Mouse (Mus musculus): Measurements from ENCODE around the gene Hint2. TPM values are rescaled to one million over a fixed set of nuclear protein-coding genes. Genes with fewer than 3 reads are reported as not detected.

Gene Hint2
- total RNA-seq, 2 experiments from 2014 or later, result 31.3 to 36.7 TPM

- DNase-seq (ENCODE audit: low spot score in 2 of 2), result peak in 1 of 2 experiments; percentile 31
These were observed 469 bp downstream of the Hint2 start for GRCm38 (mm10) chr4:43655656-43656338.

GRCm38 (mm10) chr4:43653161-43654015, 2.9 kb downstream of the Hint2 start, which contains the start of gene Spag8:
Spag8 (minus strand) TSS chr4:43653594.
- DNase-seq (ENCODE audit: low spot score in 2 of 2), result peak in 1 of 2 experiments; percentile 43

- DNase-seq (ENCODE audit: low spot score in 2 of 2), result no peak
These were observed 3.5 kb downstream of the Hint2 start for GRCm38 (mm10) chr4:43652726-43653125.

GRCm38 (mm10) chr4:43649783-43650182, 6.5 kb downstream of the Hint2 start:
- no peak for DNase-seq (ENCODE audit: low spot score in 2 of 2)

- DNase-seq (ENCODE audit: low spot score in 2 of 2), result no peak
These were observed 15.8 kb downstream of the Hint2 start for GRCm38 (mm10) chr4:43640491-43640890.

GRCm38 (mm10) chr4:43640076-43640475, 16.2 kb downstream of the Hint2 start:
- no peak for DNase-seq (ENCODE audit: low spot score in 2 of 2)

GRCm38 (mm10) chr4:43636751-43637150, 19.5 kb downstream of the Hint2 start:
- DNase-seq (ENCODE audit: low spot score in 2 of 2), result no peak

GRCm38 (mm10) chr4:43634621-43635374, 21.5 kb downstream of the Hint2 start:
- DNase-seq (ENCODE audit: low spot score in 2 of 2), result no peak

- no peak for DNase-seq (ENCODE audit: low spot score in 2 of 2)
These were observed 22.5 kb downstream of the Hint2 start for GRCm38 (mm10) chr4:43633736-43634135.

- DNase-seq (ENCODE audit: low spot score in 2 of 2), result no peak
These were observed 23.0 kb downstream of the Hint2 start for GRCm38 (mm10) chr4:43633296-43633695.

- no peak for DNase-seq (ENCODE audit: low spot score in 2 of 2)
These were observed 24.0 kb downstream of the Hint2 start for GRCm38 (mm10) chr4:43631956-43632920.

GRCm38 (mm10) chr4:43631046-43631955, 25.0 kb downstream of the Hint2 start, which contains the start of gene Npr2:
Npr2 (plus strand) TSS chr4:43631935.
- DNase-seq (ENCODE audit: low spot score in 2 of 2), result peak in 1 of 2 experiments; percentile 32

- no peak for DNase-seq (ENCODE audit: low spot score in 2 of 2)
These were observed 25.6 kb downstream of the Hint2 start for GRCm38 (mm10) chr4:43630671-43631045.

GRCm38 (mm10) chr4:43630030-43630581, 26.2 kb downstream of the Hint2 start:
- DNase-seq (ENCODE audit: low spot score in 2 of 2), result peak; percentile 73 to 96

- no peak for DNase-seq (ENCODE audit: low spot score in 2 of 2)
These were observed 27.0 kb downstream of the Hint2 start for GRCm38 (mm10) chr4:43629106-43629817.

GRCm38 (mm10) chr4:43620146-43620778, 36.0 kb downstream of the Hint2 start:
- DNase-seq (ENCODE audit: low spot score in 2 of 2), result no peak

GRCm38 (mm10) chr4:43613060-43613730, 43.1 kb downstream of the Hint2 start:
- no peak for DNase-seq (ENCODE audit: low spot score in 2 of 2)
